Mouse (Mus musculus): ENCODE results near the gene Tmc5.

Gene Tmc5

DNA sequence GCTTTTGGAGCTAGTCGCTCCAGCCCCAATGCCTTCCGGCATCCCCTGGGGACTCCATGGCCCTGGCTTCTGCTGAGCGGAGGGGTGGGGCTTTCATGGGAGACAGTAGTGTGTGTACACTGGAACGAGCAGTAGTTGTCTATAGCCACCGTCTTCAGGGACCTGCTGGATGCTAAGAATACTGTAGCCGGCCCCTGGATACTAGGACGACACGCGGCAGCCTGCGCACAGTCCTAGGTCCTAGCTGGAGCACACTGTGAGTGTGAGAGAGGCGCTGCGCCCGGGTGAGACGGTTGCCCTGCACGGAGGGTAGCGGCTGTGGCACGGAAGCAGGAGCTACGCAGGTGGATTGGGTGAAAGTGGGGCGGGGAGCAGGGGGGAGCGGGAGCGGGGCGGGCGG, at the start of gene Tmc5:
Gene Tmc5, plus strand, starts transcription at position 97 of the 400 bp plus-strand sequence.
- DNase-seq (ENCODE audit: low read depth, low spot score) = no peak

DNA sequence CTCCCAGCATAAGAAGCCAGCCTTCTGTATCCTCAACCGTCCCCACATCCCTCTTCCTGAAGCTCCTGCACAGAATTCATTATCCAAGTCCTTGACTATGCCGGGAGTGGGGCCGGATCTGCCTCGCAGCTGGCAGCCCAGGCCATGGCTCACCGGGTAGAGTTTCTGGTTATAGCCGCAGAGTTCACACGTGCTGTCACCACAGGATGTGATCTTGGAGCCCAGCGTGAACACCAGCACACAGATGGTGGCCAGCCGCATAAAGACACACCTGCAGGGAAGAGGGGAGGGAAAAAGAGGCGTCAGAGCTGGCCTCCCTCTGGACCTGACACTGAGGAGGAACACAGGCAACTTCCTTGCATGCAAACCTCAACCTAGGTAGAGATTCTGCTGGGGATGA, 49.6 kb upstream of the Tmc5 start:
- DNase-seq (ENCODE audit: low read depth, low spot score) = no peak

DNA sequence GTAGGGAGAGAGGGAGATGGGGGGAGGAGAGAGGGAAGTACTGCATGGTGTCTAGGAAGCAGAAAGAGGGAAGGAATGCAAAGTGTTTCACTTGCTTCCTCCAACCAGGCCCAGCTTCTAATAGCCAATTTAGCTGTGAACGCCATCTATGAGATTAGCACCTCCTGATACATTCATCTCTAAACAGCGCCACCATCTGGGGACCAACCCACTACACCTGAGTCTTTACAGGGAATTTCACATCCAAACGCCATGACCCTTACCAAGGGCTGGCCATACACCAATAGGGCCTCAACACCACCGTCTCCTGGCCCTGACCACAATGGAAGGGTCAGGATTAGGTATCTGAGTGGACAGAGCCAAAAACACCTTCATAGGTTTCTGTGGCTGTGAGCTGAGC, 43.2 kb upstream of the Tmc5 start:
- no peak for DNase-seq (ENCODE audit: low read depth, low spot score)

DNA sequence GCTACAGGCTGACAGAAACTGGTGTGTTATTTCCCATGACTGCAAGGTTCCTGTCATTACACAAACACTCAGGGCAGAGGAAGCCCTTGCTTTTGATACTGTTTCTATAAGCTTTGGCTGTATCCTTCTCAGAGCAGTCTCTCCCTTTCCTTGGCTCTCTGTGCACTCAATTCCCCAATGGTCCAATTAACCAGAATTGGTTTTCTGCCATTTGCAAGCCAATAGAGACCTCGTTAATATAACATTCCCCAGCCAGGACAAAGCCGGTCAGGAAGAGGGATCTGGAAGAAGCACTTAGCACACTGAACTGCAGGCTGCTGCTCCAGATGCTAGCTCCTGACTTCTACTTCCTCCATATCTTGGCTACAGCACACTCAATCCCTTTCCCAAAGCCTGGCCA, 42.8 kb upstream of the Tmc5 start:
- DNase-seq (ENCODE audit: low read depth, low spot score) = no peak

DNA sequence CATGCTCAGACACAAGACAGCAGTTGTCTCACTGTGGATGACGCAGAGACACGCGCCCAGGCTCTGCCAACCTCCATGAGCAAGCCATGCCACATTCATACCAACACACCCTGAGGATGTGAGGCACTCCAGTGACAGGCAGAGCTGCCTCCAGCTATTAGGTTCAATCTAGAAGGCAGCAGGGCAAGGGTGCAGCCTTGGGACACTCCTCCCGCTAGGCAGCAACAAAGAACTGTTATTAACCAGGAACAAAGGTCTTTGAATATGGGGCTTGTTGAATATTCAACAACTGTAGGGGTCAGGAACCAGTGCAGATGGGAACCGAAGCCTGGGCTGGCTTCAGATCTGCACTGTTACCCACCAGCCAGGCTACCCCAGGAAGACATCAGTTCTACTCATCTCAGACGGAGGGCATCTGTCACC, 28.0 kb upstream of the Tmc5 start:
- peak; percentile 93 for DNase-seq (ENCODE audit: low read depth, low spot score)

DNA sequence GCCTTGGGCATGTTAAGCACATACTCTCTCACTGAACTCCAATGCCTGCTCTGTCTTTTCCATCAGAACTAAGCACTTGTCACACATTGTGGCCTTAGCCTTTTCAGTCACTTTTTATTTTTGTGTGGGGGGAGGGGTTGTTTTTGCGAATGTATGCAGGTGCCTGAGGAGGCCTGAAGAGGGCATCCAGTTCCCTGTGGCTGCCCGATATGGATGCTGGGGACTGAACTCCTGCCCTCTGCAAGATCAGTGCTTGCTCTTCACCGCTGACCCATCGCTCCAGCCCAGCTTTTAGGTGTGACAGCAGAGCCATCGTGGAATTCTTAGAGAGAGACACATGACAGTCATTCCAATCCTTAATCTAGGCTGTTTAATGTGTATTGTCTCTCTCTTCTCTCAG, 25.7 kb upstream of the Tmc5 start:
- DNase-seq (ENCODE audit: low read depth, low spot score) = peak; percentile 43

DNA sequence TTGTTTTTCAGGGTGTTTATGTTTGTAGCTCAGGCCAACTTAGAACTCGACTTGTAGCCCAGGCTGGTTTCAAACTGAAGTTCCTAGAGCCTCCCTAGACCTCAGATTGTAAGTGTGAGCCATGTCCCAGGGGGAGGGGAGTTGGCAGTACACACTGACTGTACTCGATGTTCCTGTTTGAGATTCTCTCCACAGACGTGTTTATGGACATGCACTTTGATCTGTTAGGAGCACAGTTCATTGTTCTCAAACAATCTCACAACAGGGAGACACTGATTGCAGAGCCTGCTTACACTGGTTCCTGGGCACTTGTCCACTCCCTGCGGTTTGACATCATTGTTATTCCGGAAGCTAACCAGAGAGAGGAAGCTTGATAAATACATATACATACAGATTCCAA, 25.1 kb upstream of the Tmc5 start:
- DNase-seq (ENCODE audit: low read depth, low spot score) = peak; percentile 53

DNA sequence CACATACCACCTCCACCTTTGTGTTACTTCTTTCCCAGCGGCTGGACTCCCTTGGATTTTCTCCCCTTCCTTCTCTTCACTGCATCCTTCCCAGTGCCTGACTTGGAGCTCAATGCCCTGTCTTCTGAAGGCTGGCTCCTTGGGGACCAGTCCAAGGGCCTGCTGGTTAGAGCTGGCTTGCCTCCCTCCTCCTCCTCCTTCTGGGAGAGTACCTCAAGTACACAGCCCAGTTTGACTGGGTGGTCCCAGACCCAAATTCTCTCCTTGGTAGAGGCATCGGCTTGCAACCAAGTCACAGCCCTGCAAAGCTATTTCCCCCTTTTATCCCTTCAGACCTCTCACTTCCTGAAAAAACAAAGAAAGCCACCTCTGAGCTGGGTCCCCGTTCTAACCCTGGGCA, 18.8 kb upstream of the Tmc5 start:
- DNase-seq (ENCODE audit: low read depth, low spot score) = no peak

DNA sequence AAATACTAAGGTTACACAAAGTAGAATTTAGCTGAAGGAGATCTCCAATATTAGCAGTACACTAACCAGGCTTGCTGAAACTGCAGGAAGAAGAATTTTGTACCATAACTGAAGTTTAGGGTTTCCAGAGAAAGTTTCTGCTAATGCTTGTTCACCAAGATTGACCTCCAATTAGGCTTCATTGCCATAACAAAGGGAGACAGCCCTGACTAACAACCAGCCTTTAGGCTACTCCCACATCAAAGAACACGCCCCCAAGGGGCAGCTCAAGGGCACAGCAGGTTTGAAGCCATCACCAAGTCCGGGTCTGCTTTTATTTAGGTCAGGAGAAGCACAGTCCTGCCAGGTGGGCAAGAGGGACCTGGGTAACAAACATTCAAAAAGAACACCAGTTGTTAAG, 17.2 kb upstream of the Tmc5 start:
- DNase-seq (ENCODE audit: low read depth, low spot score) = no peak

DNA sequence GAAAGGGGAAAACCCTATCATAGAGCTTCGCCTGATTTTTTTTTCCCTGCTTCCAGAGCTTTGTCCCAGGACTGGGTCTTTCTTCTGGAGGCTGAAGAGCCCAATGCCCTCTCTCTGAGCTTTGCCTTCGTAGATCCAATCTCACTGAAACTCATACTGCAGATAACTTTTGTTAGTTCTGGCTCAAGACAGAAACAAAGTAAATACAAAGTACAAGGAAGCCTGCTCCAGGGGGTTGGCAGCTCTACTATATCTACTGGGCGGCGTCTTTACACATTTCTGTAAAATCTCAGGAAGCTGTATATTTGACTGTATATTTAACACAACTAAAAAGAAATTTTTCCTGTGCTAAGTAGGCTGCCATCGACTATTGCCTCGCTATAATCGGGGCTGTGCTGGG, 13.3 kb upstream of the Tmc5 start:
- no peak for DNase-seq (ENCODE audit: low read depth, low spot score)

DNA sequence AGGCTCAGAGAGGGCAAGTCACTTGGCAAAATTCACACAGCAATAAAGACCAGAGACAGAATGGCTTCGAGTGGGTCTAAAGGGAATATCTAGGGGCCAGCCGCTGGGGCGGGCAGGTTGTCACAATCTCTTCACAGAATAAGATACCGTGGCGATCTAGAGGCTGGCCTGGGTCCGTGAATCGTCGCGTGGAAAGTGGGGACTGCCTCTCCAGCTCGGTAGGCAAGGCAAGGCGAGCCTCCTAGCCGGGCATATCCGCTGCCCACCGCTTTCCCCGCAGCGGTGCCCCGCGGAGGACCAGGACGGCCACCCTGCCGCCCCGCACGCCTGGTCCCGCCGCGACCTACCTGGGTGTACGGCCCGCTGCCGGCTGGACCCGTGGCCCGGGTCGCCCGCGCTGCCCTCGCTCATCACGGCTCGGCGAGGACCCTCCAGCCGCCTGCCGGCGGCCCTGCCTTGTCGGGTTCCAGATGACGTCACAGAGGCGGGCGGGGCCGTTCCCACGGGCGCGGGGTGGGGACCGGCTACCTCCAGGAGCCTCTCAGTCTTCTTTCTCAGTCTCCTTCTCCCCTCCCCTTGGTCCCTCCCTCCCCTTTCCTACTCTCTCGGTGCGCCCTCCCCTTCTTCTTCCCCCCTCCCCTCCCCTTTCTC, 12.7 kb upstream of the Tmc5 start, which contains the start of gene Tmc7:
Gene Tmc7, minus strand, starts transcription at position 480 of the 651 bp plus-strand sequence.
- peak; percentile 89 for DNase-seq (ENCODE audit: low read depth, low spot score)

DNA sequence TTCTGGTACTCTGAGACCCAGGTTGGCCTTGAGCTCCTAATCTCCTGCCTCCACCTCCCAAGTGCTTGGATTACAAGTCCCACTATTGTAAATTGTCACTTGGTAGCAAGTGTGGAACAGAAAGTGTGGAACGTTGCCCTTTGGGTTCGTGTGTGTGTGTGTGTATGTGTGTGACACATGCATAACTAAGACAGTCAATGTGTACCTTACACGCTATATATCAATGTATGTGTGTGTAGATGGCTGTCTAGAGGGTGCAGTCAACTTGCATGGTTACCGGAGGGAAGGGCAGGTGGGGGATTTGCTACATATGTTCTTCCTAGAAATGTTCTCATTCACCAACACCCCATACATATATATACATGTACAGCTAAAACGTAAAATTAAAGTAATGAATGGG, 12.2 kb upstream of the Tmc5 start:
- no peak for DNase-seq (ENCODE audit: low read depth, low spot score)

DNA sequence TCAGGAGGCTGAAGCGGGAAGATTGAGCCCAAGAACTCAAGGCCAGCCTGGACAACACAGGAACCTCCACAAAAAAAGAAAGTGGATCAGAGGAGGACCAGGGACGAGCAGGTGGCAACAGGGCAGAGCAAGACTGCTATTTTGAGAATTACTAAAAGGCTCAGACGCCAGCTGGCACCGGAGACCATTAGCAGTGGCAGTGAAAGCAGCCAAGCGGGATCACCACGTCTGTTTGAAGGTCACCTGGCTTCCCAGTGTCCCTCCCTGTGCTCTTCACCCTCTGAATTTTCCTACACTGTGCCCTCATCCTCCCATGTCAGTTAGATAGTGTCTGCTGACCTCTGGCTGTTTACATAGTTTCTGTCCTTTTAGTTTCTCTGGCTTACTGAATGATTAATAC, 11.2 kb upstream of the Tmc5 start:
- DNase-seq (ENCODE audit: low read depth, low spot score) = peak; percentile 95

DNA sequence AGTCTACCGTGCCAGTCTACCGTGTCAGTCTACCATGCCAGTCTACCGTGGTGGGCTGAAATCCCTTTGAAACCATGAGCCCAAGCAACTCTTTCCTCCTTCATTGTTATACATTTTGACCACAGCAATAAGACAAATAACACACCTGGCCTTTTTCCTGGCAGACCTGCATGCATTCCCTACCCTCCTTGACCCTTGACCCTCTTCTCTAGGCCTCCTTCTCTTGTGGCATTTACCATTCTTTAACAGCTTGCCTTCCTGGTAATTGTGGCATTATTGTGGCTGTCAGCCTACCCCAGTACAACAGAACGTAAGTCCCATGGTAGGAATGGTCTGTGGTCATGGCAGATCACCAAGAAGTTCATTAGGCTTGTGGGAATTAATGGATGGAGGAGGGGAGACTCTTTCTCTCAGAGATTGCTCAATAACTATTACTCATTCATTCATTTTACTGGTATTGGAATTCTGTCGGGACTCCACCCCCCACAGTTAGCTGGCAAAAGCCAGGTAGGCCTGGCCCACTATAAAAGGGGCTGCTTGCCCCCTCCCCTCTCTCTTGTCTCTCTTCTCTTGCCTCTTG, 6.3 kb upstream of the Tmc5 start:
- no peak for DNase-seq (ENCODE audit: low read depth, low spot score)

DNA sequence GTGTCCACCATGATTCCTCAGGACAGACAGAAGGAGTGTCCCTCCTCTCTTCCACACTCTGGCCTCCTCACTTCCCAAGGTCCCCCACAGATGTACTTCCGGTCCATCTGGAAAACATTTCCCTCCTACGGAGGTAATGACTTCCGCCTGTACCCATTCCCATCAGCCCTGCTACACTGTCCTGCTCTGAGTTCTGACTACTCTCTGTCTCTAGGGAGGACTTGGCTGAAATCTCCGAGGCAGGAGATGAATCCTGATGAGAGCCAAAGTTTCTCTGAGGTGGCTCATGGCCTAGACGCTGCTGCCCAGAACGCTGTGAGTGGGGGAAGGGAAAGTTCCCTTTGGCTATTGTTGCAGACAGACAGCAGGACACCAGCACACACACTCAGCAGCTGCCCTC, 5.0 kb upstream of the Tmc5 start:
- DNase-seq (ENCODE audit: low read depth, low spot score) = peak; percentile 42

DNA sequence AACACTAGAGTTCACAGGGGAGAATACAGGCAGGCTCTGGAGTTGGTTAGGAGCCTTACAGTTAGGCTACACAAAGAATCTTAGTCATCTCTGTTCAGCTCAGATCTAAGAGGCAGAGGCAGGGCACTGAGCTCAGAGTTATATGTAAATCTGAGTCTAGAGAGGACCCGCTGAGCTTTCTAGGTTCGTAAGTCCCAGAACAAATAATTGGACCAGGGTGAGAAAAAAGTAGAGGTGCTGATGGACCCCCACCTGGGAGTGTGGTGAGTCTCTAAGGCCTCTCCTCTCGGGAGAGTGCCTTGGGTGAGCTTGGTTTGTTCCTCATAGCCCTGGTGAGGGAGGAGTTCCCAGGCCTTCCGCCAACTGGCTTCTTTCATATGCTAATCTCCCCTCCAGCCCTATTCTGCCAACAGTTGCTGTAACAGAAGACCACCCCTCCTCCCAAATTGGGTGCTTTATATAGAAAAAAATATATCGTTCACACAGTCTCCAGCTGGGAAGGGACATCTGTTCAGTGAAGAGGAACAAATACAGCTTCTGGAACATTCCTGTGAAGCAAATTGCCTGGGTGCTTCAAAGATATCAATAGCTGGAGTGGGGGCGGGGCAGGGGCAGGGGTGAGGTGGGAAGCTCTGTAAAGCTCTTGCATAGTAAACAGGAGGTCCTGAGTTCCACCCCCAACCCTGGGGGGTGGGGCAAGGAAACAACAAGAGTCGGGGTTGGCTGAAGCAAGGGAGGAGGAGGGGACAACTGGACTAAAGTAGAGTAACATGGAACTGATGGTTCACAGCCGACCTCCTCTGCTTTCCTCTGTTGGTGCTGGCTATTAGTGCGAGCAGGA, 3.3 kb upstream of the Tmc5 start:
- peak; percentile 81 for DNase-seq (ENCODE audit: low read depth, low spot score)

DNA sequence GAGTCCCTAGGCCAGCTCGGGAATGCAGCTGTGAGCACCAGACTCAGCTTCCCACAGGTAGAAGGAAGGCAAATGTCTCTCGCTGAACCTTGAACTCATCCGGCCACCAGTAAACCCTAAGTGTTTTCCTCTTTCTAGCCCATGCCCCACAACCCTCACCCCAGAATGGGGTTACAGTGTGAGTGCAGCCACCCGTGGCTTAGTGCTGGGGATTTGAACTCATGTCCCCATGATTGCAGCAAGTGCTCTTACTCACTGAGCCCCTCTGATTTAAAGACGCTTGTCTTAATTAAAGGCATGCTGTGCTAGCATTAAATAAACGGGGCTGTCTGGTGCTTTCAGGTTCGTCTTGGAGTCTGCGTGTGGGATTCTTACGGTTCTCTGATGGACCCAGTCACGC, 2.5 kb upstream of the Tmc5 start:
- no peak for DNase-seq (ENCODE audit: low read depth, low spot score)

DNA sequence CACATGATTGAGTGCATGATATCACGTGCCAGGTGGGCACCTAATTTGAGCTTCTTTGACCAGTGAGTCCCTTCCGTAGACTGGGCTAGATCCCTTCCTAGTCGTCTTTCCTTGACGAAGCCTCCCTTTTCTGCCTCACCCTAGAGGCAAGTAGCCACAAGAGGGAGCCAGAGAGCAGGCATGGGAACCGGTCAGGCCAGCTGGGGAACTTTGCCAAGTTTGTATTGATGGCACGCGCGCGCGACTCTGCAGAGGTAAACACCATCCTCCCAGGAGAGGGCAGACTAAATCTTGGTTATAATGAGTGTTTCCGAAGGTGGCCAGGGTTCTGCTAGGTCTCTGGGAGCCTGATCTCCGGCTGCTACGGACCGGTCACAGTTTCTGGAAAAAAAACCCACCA, 1.9 kb upstream of the Tmc5 start:
- DNase-seq (ENCODE audit: low read depth, low spot score) = peak; percentile 93

DNA sequence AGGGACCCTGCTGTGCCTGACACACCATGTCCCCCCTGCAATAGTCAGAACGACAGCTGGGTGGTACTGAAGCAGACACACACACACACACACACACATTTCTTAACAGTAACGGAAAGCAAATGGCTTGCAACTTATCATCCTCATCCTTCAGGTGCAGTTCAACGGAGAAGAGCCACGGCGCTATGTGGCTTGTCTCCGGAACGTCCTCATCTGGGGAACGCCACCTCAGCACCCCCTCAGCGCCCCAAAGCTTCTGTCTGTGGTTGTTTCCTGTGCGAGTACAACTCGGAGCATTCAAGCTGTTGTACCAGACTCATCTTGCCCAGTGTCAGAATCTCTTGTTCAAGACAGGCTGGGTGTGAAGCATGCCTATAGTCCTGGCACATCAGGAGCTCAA, 826 bp upstream of the Tmc5 start:
- DNase-seq (ENCODE audit: low read depth, low spot score) = no peak

DNA sequence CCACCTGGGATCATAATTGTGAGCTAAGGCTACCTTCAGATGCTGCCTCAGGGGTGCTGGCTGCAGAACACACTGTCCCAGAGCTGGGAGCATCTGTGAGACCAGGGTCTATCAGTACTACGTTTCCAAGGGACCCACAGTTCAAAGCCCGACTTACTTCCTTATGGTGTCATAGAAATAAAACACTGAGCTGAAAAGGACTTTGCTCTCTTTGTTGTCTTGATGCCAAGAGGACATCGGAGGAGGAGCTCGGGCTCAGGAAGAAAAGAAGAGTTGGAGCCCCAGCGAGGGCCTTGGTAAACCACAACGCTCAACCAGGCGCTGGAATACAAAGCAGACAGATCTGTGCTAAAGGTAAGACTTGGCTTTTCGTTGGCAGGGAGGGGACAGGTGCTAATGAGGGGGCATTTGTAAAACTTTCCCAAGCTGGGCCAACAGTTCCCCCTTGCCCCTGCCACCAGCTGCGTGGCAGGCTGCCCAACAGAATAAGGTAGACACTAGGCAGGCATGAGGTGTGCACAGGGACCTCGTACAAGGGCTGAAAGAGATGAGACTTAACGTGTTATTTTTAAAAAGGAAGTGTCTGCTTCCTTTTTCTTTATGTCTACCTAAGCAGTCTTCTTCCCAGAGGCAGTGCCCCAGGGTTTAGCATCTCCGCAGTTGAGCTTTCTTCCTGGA, 3.0 kb downstream of the Tmc5 start:
- no peak for DNase-seq (ENCODE audit: low read depth, low spot score)

DNA sequence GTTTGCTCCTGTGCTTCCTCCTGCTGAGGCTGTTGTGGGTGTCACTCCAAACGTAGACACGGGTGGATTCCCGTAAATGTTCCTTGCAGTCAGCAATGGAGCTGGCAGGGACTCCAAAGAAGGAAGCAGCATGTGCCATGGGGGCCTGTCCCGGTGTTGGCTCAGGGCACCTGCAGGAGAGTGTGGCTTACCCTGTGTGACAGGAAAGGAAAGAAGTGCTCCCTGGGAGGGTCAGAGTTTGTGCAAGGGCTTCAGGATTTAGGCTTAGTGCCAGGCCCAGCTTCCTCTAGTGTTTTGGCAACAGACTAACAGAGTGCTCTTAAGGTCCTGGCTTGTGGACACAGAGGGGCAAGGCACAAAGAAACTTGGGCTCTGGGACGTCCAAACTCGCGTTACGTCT, 7.7 kb downstream of the Tmc5 start:
- DNase-seq (ENCODE audit: low read depth, low spot score) = no peak

DNA sequence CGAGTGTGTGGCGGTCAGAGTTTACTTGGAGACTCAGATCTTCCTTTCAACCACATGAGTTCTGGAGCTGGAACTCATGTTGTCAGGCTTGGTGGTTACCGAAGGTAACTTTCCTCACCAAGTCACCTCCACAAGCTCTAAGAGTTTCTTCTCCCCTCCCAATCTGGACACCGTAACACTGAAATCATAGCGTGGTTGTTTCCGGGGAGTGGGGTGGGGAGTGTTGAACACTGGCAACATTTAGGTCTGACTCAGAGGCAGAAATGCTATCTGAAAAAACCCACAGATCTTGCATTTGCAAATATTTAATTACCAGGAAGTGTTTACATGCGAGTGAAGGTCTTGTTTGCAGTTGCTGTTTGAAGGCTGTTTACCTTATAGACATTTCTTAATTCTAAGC, 12.7 kb downstream of the Tmc5 start:
- DNase-seq (ENCODE audit: low read depth, low spot score) = no peak
